Mouse (Mus musculus) monocyte, adult 2 months (primary cell): ENCODE results near the gene 4921504E06Rik.

Experiments used
- DNase-seq, 2 experiments: peaks; one replicate each; pipeline ENCODE4 v3.0.0; 2022; ENCODE audit warnings: low spot score in 2 of 2, low read depth in 1 of 2

The 4921504E06Rik gene

DNA sequence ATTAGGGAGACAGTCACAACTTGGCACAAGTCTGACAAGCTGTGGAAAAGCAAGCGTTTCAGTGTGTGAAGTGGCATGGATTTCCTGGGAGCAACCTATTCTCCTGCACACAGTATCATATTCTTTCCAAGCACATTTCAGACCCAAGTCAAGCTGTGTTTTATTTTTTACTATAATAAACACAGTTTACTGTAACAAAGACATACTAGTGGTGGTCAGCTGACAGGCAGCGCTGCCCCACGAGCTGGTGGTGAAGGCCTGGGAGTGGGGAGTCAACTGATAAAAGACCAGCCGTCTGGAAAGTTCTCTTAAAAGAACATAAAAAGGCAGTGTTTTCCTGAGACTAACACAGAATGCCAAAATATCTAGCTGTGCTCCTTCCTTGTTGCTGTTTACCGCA lies 42.7 kb downstream of the 4921504E06Rik start:
- DNase-seq = no peak

DNA sequence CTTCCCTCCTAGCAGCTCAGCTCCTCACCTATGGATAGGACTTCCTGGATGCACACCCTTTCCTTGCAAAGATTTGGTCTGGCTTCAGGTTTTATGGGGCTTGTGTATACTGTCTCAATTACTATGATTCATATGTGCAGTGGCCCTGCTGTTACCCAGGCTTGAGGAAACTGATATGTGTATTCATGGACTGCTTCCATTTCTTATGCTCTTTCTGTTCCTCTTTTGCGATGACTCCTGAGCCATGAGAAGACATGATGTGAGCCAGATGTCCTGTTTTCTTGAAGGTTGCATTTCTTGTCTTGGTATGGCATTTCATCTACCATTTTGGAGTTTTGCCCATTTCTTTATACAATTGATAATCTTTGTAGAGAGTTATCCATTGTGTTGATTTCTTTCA lies 48.0 kb downstream of the 4921504E06Rik start:
- DNase-seq = no peak

DNA sequence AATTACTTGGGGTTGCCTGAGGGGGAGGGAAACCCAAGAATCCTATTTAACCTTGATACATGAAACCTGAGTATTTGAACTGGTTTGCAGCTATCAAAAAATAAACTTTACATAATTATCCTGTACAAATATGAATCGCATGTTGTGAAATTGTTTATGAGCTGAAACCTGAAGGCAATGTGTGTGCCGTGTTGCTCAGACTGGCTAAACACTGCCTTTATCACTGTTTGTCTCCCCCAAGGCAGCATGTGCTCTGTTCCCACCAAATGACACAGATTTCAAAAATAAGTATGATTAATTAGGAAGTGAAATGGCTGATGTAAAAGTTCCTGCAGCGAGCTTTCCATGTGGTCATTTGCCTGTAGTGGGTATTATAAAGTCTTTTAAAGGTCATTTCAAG lies 63.5 kb downstream of the 4921504E06Rik start:
- no peak for DNase-seq

DNA sequence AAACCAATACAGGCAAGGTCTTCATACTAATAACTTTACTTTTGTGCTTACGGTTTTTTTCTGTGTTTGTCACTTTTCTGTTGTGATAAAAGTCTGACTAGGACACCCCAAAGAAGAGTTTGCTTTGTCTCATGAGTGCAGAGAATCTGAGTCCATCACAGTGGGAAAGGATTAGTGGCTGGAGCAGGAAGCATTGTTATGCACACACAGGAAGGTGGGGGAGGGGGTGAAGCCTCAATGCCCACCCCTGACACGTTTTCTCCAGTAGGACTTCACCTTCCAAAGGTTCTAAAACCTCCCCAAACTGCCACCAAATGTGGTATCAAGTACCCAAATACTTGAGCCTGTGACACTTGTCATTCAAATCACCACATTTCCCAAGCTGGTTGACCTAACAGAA lies 91.8 kb downstream of the 4921504E06Rik start:
- DNase-seq = no peak

DNA sequence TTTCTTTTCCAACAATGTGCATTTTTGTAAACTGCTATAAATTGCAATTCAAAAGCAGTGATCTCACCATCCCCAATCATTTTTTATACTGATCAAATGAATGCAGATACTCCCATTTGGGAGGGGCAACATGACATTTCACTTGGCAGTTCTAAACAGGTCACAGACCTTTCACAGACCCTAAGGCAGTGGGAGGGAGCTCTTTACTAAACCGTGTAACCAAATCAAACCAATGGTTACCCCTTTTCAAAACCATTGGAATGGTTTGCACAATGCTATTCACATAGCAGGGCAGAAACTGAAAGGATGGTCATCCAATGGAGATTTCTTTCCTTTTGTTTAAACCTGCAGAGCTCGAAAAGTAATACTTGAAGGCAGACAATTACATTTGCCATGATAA lies 94.9 kb downstream of the 4921504E06Rik start:
- DNase-seq = no peak

DNA sequence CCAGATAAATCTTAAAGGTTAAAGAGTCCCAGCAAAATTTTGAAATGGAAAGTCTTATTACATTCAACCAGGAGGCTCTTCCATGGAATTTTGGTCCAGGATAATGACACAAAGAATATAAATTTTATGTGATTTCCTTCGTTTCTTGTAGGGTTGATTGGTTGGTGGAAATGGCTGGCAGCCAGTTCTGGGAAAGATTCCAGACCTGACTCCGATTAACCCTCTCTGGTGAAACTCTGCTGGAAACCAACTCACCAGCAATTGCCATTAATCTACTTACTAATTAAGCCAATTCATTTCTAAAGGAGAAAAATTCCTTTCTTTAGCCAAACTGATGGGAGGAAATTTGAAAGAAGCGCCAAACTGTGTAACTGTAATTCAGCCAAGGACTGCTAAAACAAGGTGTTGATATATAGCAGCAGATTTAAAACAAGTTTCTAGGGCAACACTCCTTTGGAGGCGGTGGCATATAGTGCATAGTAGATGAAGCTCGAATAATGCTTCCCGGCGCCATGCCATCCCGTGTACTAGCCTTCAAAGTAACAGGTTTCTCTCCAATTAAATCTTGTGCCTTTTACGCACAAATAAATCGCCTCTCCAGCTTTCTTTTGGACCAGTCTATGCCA lies 97.7 kb downstream of the 4921504E06Rik start:
- no peak for DNase-seq

DNA sequence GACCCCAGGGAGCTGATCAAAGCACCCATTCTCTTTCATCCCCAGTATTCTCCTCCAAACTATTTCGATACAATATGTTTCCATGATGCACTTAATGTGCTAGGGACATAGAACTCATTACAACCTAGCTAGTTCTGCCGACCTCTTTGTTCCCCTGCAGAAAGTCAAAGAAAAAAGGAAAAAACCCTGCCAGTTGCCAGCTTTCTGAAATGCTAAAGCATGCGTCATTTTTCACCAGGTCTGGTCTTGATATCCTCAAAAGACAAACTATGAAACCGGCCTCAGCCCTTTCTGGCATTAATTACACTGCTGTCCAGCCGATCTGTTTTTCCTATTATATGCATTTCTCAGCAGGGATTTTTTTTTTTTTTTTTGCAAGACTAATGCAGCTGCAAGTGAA lies 98.5 kb downstream of the 4921504E06Rik start:
- DNase-seq = no peak

DNA sequence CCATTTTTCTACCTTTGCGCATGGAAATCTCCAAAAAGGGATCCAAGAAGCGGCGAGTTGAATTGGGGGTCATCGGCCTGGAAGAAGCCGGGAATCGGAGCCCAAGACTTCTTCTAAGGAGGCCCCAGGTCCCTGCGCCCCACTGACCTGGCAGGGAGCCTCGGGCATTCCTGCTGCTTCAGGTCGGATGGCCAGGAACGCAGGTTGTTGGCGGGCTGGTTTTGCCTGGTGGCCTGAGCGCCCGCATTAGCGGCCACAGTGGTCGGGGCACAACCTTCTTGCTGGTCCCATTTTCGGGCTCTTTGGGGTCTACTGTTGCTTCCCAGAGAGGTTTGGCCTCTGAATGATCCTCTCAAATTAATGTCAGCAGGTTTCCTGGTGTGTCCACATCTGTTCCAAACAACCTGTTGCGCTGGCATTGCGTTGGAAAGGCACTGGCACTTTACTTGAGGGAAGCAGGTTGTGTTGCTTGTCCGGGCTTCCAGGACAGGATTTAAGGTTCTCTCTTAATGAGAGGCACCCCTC lies 101.1 kb downstream of the 4921504E06Rik start:
- DNase-seq = no peak

DNA sequence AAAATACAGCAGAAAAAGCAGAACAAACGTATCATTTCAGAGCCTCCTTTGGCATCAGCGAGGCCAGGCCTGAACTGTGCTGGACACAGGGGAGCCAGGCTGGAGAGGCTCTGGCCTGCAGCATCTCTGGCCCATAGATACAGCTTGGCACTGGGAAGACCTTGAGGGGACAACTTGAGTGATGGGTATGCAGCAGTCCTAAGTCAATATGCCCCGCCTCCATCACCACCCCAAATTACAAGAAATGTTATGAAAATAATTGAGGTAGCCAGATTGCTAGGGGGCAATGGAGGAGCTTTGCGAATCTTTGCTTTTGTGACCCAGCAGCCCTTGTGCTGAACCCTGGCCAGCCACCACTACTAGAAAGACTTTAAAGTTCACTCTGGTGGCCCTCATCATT lies 104.4 kb downstream of the 4921504E06Rik start:
- DNase-seq = no peak

DNA sequence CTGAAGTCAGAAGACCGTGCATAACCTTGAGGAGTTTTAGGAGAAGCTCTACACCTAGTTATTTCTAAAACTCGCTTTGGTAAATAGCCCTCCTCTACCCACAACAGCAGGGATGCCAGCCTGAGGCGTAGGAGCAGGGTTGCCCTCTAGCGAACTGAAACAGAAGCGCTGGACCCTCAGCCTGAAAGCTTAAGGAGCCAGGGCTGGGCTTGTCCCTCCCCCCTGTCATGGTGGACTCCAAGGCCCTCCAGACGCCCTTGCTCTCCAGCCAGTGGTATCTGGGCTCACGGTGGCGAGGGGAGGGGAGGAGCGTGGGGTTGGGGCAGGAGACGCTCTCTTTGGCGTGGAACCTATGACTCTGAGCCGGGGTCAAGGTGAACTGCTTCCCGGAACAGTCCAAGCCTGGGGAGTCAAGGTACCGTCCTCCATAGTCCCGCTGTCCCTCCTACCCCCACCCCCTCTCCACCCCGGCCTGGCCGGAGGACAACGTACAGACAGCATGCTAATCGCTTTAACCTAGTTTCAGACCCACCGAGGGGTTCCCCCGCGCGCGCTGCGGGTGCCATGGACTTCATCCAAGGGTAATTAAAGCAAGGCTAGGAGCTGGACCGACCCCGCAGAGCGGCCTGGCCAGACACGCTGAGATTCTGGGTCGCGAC lies 105.5 kb downstream of the 4921504E06Rik start:
- no peak for DNase-seq

DNA sequence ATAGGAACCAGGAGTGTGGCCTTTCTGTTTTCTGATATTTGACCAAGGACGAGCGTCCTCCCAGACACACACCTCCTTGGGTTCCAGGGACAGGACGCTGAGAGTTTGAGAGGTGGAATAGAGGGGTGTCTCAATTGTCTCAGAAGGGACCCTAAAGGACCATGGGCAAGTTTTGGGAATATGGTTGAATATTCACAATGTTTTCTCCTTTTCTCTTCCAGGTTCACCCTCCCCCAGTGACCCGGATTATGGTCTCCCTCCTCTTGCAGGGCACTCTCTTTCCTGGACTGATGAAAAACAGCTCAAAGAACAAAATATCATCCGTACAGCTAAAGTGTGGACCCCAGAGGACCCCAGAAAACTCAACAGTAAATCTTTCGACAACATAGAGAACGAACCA lies 107.0 kb downstream of the 4921504E06Rik start:
- no peak for DNase-seq

DNA sequence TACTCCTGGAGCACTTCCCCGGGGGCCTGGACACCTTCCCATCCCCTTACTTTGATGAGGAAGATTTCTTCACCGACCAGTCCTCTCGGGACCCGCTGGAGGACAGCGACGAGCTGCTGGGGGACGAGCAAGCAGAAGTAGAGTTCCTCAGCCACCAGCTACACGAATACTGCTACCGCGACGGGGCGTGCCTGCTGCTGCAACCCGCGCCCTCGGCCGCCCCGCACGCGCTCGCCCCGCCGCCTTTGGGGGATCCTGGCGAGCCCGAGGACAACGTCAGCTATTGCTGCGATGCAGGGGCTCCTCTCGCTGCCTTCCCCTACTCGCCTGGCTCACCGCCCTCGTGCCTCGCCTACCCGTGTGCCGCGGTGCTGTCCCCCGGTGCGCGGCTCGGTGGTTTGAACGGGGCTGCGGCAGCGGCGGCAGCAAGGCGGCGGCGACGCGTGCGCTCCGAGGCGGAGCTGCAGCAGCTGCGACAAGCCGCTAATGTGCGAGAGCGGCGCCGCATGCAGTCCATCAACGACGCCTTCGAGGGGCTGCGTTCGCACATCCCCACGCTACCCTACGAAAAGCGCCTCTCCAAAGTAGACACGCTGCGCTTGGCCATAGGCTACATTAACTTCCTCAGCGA lies 107.7 kb downstream of the 4921504E06Rik start:
- no peak for DNase-seq

DNA sequence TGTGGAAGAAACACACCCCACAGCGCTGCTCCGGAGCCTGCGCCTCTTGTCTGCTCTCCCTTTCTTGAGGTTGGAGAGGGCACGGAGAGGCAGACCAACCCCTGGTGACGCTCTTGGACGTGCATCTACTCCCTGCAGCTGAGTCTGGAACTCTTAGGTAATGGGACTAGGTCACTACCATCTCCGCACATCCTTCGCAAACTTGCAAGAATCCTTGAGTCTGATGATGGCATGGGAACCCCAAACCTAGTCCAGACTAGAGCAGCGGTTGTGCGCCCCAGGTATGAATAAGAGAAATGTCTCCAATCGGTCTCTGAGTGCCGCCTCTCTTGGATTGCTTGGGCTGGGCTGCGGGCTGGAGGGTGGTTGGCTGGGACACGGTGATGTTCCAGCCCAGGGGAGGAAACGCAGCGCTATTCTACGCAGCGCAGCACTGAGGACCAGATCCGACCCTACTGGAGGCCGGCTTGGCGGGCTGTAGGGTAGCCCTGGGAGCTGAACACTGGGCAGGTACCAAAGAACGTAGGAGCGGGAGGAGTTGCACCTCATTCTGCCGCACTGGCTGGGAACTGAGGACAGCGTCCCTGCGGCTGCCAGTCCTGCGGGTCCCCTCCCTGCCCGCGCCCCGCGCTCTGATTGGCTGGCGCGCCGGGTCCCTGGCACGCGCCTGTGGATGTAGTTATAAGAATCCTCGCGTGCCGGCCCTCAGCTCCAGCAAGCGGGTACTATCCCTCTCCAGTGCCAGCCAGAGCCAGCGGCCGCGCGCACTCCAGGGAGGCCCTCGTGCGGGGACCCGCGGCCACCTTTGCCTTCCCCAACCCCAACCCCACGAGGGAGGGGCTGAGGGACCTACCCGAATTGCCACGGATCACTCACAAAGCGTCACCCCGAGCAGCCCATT lies 108.5 kb downstream of the 4921504E06Rik start, which contains the start of gene Ptf1a:
Ptf1a (plus strand) TSS at position 733 of the 901 bp plus-strand sequence.
- no peak for DNase-seq

DNA sequence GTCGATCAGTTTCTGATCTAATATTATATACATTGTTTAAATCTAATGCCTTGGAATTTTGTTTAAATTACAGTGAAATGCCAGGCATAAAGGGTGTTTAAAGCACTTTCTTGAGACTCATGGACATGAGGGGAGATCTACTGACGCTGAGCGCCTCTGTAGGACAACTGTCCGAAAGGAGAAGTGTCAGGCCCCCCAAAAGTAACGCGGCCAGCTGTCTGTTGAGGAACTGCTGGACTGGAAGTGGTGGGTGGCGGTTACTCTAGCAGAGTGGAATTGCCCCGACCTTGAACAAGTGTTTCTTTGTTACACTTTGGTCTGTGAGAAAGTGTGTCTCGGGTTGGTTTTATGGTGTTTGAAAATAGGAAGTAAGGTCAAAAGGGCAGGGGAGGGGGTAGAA lies 109.4 kb downstream of the 4921504E06Rik start:
- no peak for DNase-seq

DNA sequence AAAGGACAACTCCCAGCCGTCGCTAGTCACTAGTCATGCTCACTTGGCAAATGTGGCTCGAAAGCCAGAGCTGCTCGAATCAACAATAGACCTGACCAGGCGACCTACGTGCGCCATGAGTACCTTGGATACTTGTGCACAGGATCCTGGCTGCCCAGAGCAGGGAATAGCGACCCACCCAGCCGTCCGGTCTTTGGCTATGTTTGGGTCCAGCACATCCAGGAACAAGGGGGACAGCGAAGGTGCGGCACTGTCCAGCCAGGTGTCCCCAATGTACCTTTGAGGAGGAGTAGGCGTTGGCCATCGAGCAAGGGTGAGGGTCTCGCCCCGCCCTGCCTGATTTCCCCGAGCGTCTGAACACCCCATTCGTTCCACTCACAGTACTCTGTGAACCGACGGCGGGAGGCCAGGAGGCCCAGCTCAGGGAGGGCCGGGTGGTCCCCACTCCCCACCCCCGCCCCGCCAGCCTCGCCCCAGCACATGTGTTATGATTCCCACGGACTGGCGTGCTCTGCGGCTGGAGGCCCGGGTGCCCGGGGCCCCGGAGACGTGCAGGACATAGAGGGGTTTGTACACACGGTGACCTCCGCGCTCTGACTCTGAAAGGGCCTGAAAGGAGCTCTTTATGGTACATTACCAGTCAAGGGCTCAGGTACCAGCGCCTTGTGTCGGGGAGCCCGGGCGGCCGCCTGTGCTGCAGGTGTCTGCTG lies 121.9 kb downstream of the 4921504E06Rik start:
- DNase-seq = no peak

DNA sequence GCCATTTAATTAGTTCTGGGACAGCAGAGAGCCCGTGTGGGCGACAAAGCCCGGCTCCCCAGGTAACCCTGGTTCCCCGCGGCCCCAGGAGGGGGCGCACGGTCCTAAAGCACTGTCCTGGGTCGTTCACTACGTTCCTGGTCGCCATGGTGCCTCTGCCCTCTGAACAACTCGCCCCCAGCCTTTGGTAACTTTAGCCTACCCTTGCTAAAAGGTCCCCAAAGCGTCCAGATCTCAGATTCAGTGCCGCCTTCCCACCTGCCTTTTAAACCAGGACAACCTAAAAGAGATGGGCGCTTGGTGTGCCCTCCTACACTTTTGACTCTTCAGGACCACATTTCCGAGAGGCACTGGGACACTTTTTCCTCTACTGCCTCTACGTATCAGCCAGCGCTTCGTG lies 122.5 kb downstream of the 4921504E06Rik start:
- DNase-seq = no peak

DNA sequence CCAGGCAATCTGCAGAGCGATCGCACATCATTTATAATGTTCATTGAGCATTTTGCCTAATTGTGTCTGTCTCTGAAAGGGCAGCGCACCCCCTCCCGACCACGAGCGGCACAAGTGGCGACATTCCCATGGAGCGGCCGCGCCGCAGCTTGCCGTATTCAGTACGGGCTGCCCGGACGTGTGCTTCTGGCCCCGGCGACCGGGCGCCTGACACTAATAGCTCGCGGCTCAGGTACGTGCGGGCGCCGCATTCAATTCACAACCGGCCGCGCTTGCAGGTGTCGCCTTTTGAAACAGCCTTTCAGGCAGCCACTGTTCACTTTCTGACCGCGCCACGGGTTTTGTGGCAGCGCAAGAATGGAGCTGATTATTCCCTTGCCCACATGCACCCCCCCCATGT lies 123.0 kb downstream of the 4921504E06Rik start:
- DNase-seq = no peak

DNA sequence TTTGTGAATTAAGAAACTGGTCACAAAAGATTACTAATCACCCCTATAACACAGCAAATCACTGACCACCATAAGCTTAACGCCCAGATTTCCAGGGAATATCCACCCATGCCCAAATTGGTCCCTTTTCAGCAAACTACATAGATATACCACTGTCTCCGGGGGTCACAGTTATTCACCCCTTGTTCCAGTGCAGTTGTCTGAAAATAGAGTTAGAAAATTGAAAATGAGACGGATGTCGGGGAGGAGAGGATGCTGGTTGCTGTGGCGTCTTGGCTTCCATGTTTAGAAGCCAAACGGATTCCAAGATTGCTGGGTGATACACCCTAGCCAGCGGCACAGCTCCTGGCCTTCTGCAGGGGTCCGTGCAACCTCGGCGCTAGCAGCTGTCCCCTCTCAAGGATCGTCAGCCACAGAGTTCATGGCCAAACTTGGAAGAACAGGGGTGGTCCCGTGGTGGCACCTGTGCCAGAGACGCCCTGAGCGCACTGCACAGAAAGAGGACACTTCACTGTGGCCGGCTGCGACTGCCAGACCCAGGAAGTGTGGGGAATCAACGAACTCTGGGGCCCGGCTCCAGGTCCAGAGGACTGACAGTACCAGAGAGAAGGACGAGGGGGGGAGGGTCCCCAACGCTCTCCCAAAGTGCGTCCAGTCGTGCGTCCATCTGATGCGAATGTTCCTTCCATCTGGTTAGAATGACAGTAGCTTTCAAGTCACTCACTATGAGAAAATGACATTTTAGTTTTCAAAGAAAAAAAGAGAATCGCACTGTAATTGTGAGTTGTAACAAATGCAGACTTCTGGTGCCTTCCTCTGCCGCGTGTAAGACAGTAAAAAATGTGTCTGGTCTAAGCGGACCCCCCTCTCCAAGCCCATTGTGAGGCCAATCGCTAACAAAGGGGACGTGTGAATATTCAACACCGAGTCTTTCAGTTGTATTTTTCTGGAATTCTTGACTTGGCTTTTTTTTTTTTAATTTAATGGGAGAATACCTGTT lies 123.7 kb downstream of the 4921504E06Rik start:
- no peak for DNase-seq

DNA sequence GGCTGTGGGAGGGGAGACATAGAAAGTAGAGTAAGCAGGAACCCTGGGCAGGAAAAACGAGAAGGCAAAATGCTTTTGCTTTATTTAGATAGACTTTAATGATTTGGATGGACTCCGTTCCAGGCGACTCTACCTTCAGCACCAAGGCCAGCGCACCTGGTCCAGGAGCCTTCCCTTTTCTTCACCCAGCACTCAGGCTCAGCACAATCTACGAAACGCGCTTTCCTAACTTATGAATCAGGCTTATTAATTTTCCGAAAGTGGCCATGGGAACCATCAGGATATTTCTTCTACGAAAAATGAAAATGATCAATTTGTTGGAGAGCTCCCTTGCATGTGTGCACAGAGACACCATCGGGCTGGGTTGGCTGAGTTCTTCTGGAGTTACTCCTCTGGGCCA lies 124.7 kb downstream of the 4921504E06Rik start:
- no peak for DNase-seq
